Mouse (Mus musculus): ENCODE measurements around the gene Olfr1221. TPM values are rescaled to one million over a fixed set of nuclear protein-coding genes. Genes with fewer than 3 reads are reported as not detected.

Gene Olfr1221
- total and polyA plus RNA-seq, 2 experiments: not detected

DNA sequence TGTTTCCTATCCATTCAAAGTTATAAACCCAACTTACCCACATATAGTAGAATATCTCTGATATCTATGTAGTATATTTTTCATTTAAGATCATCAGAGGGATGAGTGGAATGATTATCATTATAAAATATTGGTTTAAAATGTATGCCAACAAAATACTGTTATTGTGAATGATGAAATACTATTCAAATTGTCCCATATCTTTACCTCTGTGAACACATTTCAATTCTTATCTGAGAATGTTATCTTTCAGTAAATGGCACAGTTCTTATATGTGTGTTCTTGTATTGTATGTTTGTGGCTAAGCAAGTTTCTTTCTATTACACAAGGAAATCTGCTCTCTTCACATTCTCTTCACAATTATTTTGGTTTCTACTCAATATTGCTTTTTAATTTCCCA is 11.4 kb downstream of the Olfr1221 start:
- Histone ChIP-seq H3K79me2 (ENCODE audit: control insufficient read depth, insufficient read depth, low read length) (no peaks in the 10 kb centered on the region), H3K27me3 (ENCODE audit: control insufficient read depth, insufficient read depth, low read length) (no peaks in the 10 kb centered on the region), H3K4me3 (ENCODE audit: insufficient read depth, low read depth, low read length) (no peak overlapping the region), H3K36me3 (ENCODE audit: control insufficient read depth, insufficient read depth, low read length) (no peaks in the 10 kb centered on the region), H3K9ac (ENCODE audit: low read depth, low read length) (no peak overlapping the region), H3K27ac (replicated peaks; ENCODE audit: insufficient read depth, low read depth, low read length) (no peak overlapping the region), H3K4me1 (ENCODE audit: control insufficient read depth, insufficient read depth, low read length) (no peaks in the 10 kb centered on the region)
- DNase-seq (ENCODE audit: extremely low read depth, low read depth, low spot score): no peak
- no peak for TF ChIP-seq POLR2A (IDR thresholded peaks at IDR 0.05; ENCODE audit: extremely low read depth, insufficient read depth, low read length)
- no peak for TF ChIP-seq CTCF (IDR thresholded peaks at IDR 0.05; ENCODE audit: low read depth, low read length)

DNA sequence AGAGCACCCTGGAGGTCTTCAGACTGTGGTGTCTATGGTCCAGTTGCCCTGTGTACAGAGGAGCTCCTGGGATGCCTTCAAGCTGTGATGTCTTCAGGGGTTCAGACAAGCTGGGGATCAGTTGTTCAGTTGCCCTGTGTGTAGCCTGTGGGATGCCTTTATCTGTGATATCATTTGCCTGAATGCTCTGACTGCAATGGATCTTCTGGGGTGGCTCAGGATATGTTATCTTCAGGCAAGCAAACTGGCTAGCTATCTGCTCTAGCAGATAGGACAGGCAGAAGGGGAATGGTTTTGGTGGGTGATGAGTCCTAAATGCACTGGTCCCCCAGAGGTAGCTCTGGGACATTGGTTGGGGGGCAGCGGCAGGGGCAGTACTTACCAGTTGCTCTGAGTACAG is 23.2 kb downstream of the Olfr1221 start:
- H3K27ac ChIP-seq (replicated peaks; ENCODE audit: insufficient read depth, low read depth, low read length): no peak overlapping the region
- 94% methylated on average over 1 of the region's 1 CpGs for WGBS
- H3K36me3 ChIP-seq (ENCODE audit: control insufficient read depth, insufficient read depth, low read length): no peaks in the 10 kb centered on the region
- no peaks in the 10 kb centered on the region for H3K27me3 ChIP-seq (ENCODE audit: control insufficient read depth, insufficient read depth, low read length)
- no peak overlapping the region for H3K4me3 ChIP-seq (ENCODE audit: insufficient read depth, low read depth, low read length)
- no peak for TF ChIP-seq CTCF (IDR thresholded peaks at IDR 0.05; ENCODE audit: low read depth, low read length)
- no peak for TF ChIP-seq POLR2A (IDR thresholded peaks at IDR 0.05; ENCODE audit: extremely low read depth, insufficient read depth, low read length)
- H3K79me2 ChIP-seq (ENCODE audit: control insufficient read depth, insufficient read depth, low read length): no peaks in the 10 kb centered on the region
- DNase-seq (ENCODE audit: extremely low read depth, low read depth, low spot score): no peak
- no peaks in the 10 kb centered on the region for H3K4me1 ChIP-seq (ENCODE audit: control insufficient read depth, insufficient read depth, low read length)
- no peak overlapping the region for H3K9ac ChIP-seq (ENCODE audit: low read depth, low read length)

DNA sequence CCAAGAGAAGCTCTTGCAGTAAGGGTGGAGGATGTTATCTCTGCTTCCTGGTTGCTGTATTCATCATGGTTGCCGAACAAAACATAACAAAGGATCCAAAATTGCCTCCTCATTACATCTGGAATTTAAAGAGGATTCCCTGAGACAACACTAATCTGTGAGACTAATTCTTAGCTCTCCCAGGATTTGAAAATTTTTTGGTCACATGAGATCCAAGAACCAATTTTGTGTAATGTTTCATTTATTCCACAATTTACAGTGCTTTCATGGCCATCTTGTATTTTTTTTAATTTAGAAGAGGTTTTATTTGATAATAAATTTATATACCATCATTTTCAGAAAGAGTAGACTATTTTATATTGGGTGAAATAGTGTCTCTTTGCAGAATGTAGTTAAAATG is 33.7 kb downstream of the Olfr1221 start, which contains the start of gene Olfr1219:
Gene Olfr1219, minus strand, starts transcription at position 101 of the 400 bp plus-strand sequence.
- H3K4me3 ChIP-seq (ENCODE audit: insufficient read depth, low read depth, low read length): no peak within 1 kb of the TSS
- H3K27me3 ChIP-seq (ENCODE audit: control insufficient read depth, insufficient read depth, low read length): no peaks in the 10 kb centered on the region
- H3K27ac ChIP-seq (replicated peaks; ENCODE audit: insufficient read depth, low read depth, low read length): no peak within 1 kb of the TSS
- no peaks in the 10 kb centered on the region for H3K4me1 ChIP-seq (ENCODE audit: control insufficient read depth, insufficient read depth, low read length)
- H3K79me2 ChIP-seq (ENCODE audit: control insufficient read depth, insufficient read depth, low read length): no peaks in the 10 kb centered on the region
- WGBS: 44% methylated on average over 1 of the region's 1 CpGs
- TF ChIP-seq CTCF (IDR thresholded peaks at IDR 0.05; ENCODE audit: low read depth, low read length) (no peak), POLR2A (IDR thresholded peaks at IDR 0.05; ENCODE audit: extremely low read depth, insufficient read depth, low read length) (no peak)
- H3K9ac ChIP-seq (ENCODE audit: low read depth, low read length): no peak within 1 kb of the TSS
- no peak for DNase-seq (ENCODE audit: extremely low read depth, low read depth, low spot score)
- H3K36me3 ChIP-seq (ENCODE audit: control insufficient read depth, insufficient read depth, low read length): no peaks in the 10 kb centered on the region

DNA sequence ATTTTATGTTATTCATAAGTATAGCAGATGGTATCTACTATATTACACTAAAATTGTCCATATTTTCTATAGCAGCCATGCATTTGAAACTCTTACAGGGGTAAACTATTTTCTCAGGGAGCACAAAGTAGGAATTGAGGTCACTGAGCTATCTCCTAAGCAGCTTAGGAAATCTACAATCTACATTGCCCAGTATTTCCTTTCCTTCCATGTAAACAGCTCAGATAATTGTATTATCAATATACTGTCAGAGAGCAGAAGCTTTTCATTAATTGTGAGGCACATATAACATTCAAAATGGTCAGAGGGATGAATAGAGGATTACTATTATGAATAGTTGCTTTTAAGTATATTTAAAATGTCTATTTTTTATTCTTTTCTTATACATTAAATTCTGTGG is 35.6 kb downstream of the Olfr1221 start:
- no peak for DNase-seq (ENCODE audit: extremely low read depth, low read depth, low spot score)
- H3K27ac ChIP-seq (replicated peaks; ENCODE audit: insufficient read depth, low read depth, low read length): no peak overlapping the region
- TF ChIP-seq CTCF (IDR thresholded peaks at IDR 0.05; ENCODE audit: low read depth, low read length) (no peak), POLR2A (IDR thresholded peaks at IDR 0.05; ENCODE audit: extremely low read depth, insufficient read depth, low read length) (no peak)
- H3K4me3 ChIP-seq (ENCODE audit: insufficient read depth, low read depth, low read length): no peak overlapping the region
- H3K79me2 ChIP-seq (ENCODE audit: control insufficient read depth, insufficient read depth, low read length): no peaks in the 10 kb centered on the region
- no peaks in the 10 kb centered on the region for H3K36me3 ChIP-seq (ENCODE audit: control insufficient read depth, insufficient read depth, low read length)
- no peaks in the 10 kb centered on the region for H3K27me3 ChIP-seq (ENCODE audit: control insufficient read depth, insufficient read depth, low read length)
- H3K9ac ChIP-seq (ENCODE audit: low read depth, low read length): no peak overlapping the region
- H3K4me1 ChIP-seq (ENCODE audit: control insufficient read depth, insufficient read depth, low read length): no peaks in the 10 kb centered on the region

DNA sequence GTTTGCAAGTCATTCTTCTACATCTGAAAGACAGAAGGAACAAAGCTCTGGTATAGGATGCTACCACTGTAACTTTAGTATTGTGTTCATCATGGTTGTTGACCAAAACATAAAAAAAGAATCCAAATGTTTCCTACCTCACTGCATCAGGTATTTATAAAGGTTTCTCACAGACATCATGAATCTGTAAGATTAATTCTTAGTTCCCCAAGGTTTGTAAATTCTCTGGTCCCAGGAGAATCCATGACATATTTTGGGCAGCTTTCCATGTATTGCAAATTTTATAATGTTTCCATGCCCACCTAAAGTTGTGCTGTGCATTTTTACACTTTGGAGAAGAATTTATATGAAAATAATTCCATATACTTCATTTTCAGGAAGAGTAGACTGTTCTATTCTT is 56.0 kb downstream of the Olfr1221 start, which contains the start of gene Olfr1218:
Gene Olfr1218, minus strand, starts transcription at position 101 of the 400 bp plus-strand sequence.
- Histone ChIP-seq H3K79me2 (ENCODE audit: control insufficient read depth, insufficient read depth, low read length) (no peaks in the 10 kb centered on the region), H3K4me1 (ENCODE audit: control insufficient read depth, insufficient read depth, low read length) (no peaks in the 10 kb centered on the region), H3K9ac (ENCODE audit: low read depth, low read length) (no peak within 1 kb of the TSS), H3K36me3 (ENCODE audit: control insufficient read depth, insufficient read depth, low read length) (no peaks in the 10 kb centered on the region), H3K27me3 (ENCODE audit: control insufficient read depth, insufficient read depth, low read length) (no peaks in the 10 kb centered on the region), H3K27ac (replicated peaks; ENCODE audit: insufficient read depth, low read depth, low read length) (no peak within 1 kb of the TSS), H3K4me3 (ENCODE audit: insufficient read depth, low read depth, low read length) (no peak within 1 kb of the TSS)
- DNase-seq (ENCODE audit: extremely low read depth, low read depth, low spot score): no peak
- TF ChIP-seq POLR2A (IDR thresholded peaks at IDR 0.05; ENCODE audit: extremely low read depth, insufficient read depth, low read length) (no peak), CTCF (IDR thresholded peaks at IDR 0.05; ENCODE audit: low read depth, low read length) (no peak)

Other genes starting within 250 kb of the Olfr1221 start
- not detected in 2 replicates for gene Olfr1208, start 215.0 kb downstream of the Olfr1221 start, total RNA-seq (2014; rRNA removed)
- not detected in 2 replicates for gene Olfr1208, start 215.0 kb downstream of the Olfr1221 start, polyA plus RNA-seq (2012; rRNA removed)
- gene Olfr1209, start 202.1 kb downstream of the Olfr1221 start, total RNA-seq (2014; rRNA removed): not detected in 2 replicates
- not detected in 2 replicates for gene Olfr1209, start 202.1 kb downstream of the Olfr1221 start, polyA plus RNA-seq (2012; rRNA removed)
- not detected in 2 replicates for gene Olfr1211, start 179.2 kb downstream of the Olfr1221 start, total RNA-seq (2014; rRNA removed)
- gene Olfr1211, start 179.2 kb downstream of the Olfr1221 start, polyA plus RNA-seq (2012; rRNA removed): not detected in 2 replicates
- gene Olfr1212, start 163.3 kb downstream of the Olfr1221 start, total RNA-seq (2014; rRNA removed): not detected in 2 replicates
- not detected in 2 replicates for gene Olfr1212, start 163.3 kb downstream of the Olfr1221 start, polyA plus RNA-seq (2012; rRNA removed)
- not detected in 2 replicates for gene Gm13762, start 137.0 kb downstream of the Olfr1221 start, total RNA-seq (2014; rRNA removed)
- gene Gm13762, start 137.0 kb downstream of the Olfr1221 start, polyA plus RNA-seq (2012; rRNA removed): not detected in 2 replicates
- not detected in 2 replicates for gene Olfr1214, start 124.6 kb downstream of the Olfr1221 start, total RNA-seq (2014; rRNA removed)
- gene Olfr1214, start 124.6 kb downstream of the Olfr1221 start, polyA plus RNA-seq (2012; rRNA removed): not detected in 2 replicates
- not detected in 2 replicates for gene Olfr1215, start 110.3 kb downstream of the Olfr1221 start, total RNA-seq (2014; rRNA removed)
- not detected in 2 replicates for gene Olfr1215, start 110.3 kb downstream of the Olfr1221 start, polyA plus RNA-seq (2012; rRNA removed)
- not detected in 2 replicates for gene Olfr1216, start 98.9 kb downstream of the Olfr1221 start, total RNA-seq (2014; rRNA removed)
- not detected in 2 replicates for gene Olfr1216, start 98.9 kb downstream of the Olfr1221 start, polyA plus RNA-seq (2012; rRNA removed)
- gene Olfr1217, start 85.2 kb downstream of the Olfr1221 start, total RNA-seq (2014; rRNA removed): not detected in 2 replicates
- gene Olfr1217, start 85.2 kb downstream of the Olfr1221 start, polyA plus RNA-seq (2012; rRNA removed): not detected in 2 replicates
- not detected in 2 replicates for gene Olfr1218, start 56.1 kb downstream of the Olfr1221 start, total RNA-seq (2014; rRNA removed)
- not detected in 2 replicates for gene Olfr1218, start 56.1 kb downstream of the Olfr1221 start, polyA plus RNA-seq (2012; rRNA removed)
- not detected in 2 replicates for gene Olfr1219, start 33.8 kb downstream of the Olfr1221 start, total RNA-seq (2014; rRNA removed)
- not detected in 2 replicates for gene Olfr1219, start 33.8 kb downstream of the Olfr1221 start, polyA plus RNA-seq (2012; rRNA removed)
- not detected in 2 replicates for gene Olfr1220, start 10.4 kb downstream of the Olfr1221 start, total RNA-seq (2014; rRNA removed)
- gene Olfr1220, start 10.4 kb downstream of the Olfr1221 start, polyA plus RNA-seq (2012; rRNA removed): not detected in 2 replicates
- not detected in 2 replicates for gene Olfr1222, start 15.8 kb upstream of the Olfr1221 start, total RNA-seq (2014; rRNA removed)
- not detected in 2 replicates for gene Olfr1222, start 15.8 kb upstream of the Olfr1221 start, polyA plus RNA-seq (2012; rRNA removed)
- not detected in 2 replicates for gene Olfr1223, start 34.3 kb upstream of the Olfr1221 start, total RNA-seq (2014; rRNA removed)
- not detected in 2 replicates for gene Olfr1223, start 34.3 kb upstream of the Olfr1221 start, polyA plus RNA-seq (2012; rRNA removed)
- gene Olfr1224-ps1, start 46.8 kb upstream of the Olfr1221 start, total RNA-seq (2014; rRNA removed): not detected in 2 replicates
- not detected in 2 replicates for gene Olfr1224-ps1, start 46.8 kb upstream of the Olfr1221 start, polyA plus RNA-seq (2012; rRNA removed)
- not detected in 2 replicates for gene Olfr1225, start 57.4 kb upstream of the Olfr1221 start, total RNA-seq (2014; rRNA removed)
- gene Olfr1225, start 57.4 kb upstream of the Olfr1221 start, polyA plus RNA-seq (2012; rRNA removed): not detected in 2 replicates
- gene Olfr1226, start 82.8 kb upstream of the Olfr1221 start, total RNA-seq (2014; rRNA removed): not detected in 2 replicates
- not detected in 2 replicates for gene Olfr1226, start 82.8 kb upstream of the Olfr1221 start, polyA plus RNA-seq (2012; rRNA removed)
- not detected in 2 replicates for gene Olfr1228, start 136.8 kb upstream of the Olfr1221 start, total RNA-seq (2014; rRNA removed)
- gene Olfr1228, start 136.8 kb upstream of the Olfr1221 start, polyA plus RNA-seq (2012; rRNA removed): not detected in 2 replicates
- not detected in 2 replicates for gene Olfr1229, start 170.7 kb upstream of the Olfr1221 start, total RNA-seq (2014; rRNA removed)
- gene Olfr1229, start 170.7 kb upstream of the Olfr1221 start, polyA plus RNA-seq (2012; rRNA removed): not detected in 2 replicates
- gene Olfr1230, start 180.0 kb upstream of the Olfr1221 start, total RNA-seq (2014; rRNA removed): not detected in 2 replicates
- gene Olfr1230, start 180.0 kb upstream of the Olfr1221 start, polyA plus RNA-seq (2012; rRNA removed): not detected in 2 replicates
- not detected in 2 replicates for gene Olfr1231, start 189.8 kb upstream of the Olfr1221 start, total RNA-seq (2014; rRNA removed)
- not detected in 2 replicates for gene Olfr1231, start 189.8 kb upstream of the Olfr1221 start, polyA plus RNA-seq (2012; rRNA removed)
- not detected in 2 replicates for gene Olfr1232, start 212.4 kb upstream of the Olfr1221 start, total RNA-seq (2014; rRNA removed)
- not detected in 2 replicates for gene Olfr1232, start 212.4 kb upstream of the Olfr1221 start, polyA plus RNA-seq (2012; rRNA removed)
- not detected in 2 replicates for gene Olfr1233, start 225.1 kb upstream of the Olfr1221 start, total RNA-seq (2014; rRNA removed)
- gene Olfr1233, start 225.1 kb upstream of the Olfr1221 start, polyA plus RNA-seq (2012; rRNA removed): not detected in 2 replicates
- not detected in 2 replicates for gene Olfr1234, start 247.6 kb upstream of the Olfr1221 start, total RNA-seq (2014; rRNA removed)
- not detected in 2 replicates for gene Olfr1234, start 247.6 kb upstream of the Olfr1221 start, polyA plus RNA-seq (2012; rRNA removed)

All from liver, adult 2 months (tissue).